Mouse (Mus musculus) heart, embryonic 12.5 days (tissue): Measurements from ENCODE around the gene Dlg4. TPM values are rescaled to one million over a fixed set of nuclear protein-coding genes. Genes with fewer than 3 reads are reported as not detected.
A peak's percentile ranks its signal among the peaks of the same experiment; 100 is the strongest.

Experiments
- ATAC-seq: fragments of 200-750 bp; cut with Nextera tagmentation; 2 replicates; pipeline ENCODE4 v1.8.0; 2017; ENCODE audit warnings: moderate TSS enrichment, moderate library complexity; ENCODE audit not compliant: insufficient number of reproducible peaks, low FRiP score
- H3K27ac ChIP-seq: fragments of 300-500 bp; sonication (generic); 2 replicates; pipeline ENCODE4 v1.5.1; 2016; ENCODE audit warnings: mild to moderate bottlenecking, moderate library complexity; ENCODE audit not compliant: poor library complexity, severe bottlenecking
- H3K27me3 ChIP-seq: fragments of 300-500 bp; sonication (generic); replicated peaks from 2 replicates; pipeline ENCODE4 v1.6.1; 2016; ENCODE audit warnings: mild to moderate bottlenecking, moderate library complexity
- H3K36me3 ChIP-seq: fragments of 300-500 bp; sonication (generic); 2 replicates; pipeline ENCODE4 v1.6.1; 2016; ENCODE audit warnings: mild to moderate bottlenecking, moderate library complexity
- H3K4me1 ChIP-seq: fragments of 300-500 bp; sonication (generic); replicated peaks from 2 replicates; pipeline ENCODE4 v1.6.1; 2016; ENCODE audit warnings: mild to moderate bottlenecking
- H3K4me2 ChIP-seq: fragments of 300-500 bp; sonication (generic); 2 replicates; pipeline ENCODE4 v1.6.1; 2016; ENCODE audit warnings: mild to moderate bottlenecking, moderate library complexity
- H3K4me3 ChIP-seq: fragments of 300-500 bp; sonication (generic); 2 replicates; pipeline ENCODE4 v1.5.1; 2016; ENCODE audit warnings: mild to moderate bottlenecking
- H3K9ac ChIP-seq: fragments of 300-500 bp; sonication (generic); 2 replicates; pipeline ENCODE4 v1.6.1; 2016; ENCODE audit warnings: mild to moderate bottlenecking, moderate library complexity
- H3K9me3 ChIP-seq: fragments of 300-500 bp; sonication (generic); replicated peaks from 2 replicates; pipeline ENCODE4 v1.6.1; 2016; ENCODE audit warnings: mild to moderate bottlenecking, moderate library complexity
- WGBS: fragments of 180-500 bp; shearing (Covaris S2); methylation state at CpG from one replicate; pipeline ENCODE4 v1.1.7; 2016; 5-methylcytosine and 5-hydroxymethylcytosine counted together
- polyA plus RNA-seq: library from polyadenylated mRNA; unstranded; fragments of >200 nt; fragmentation: Nextera tagmentation; extraction: Ambion mirVana; gene quantifications from 2 replicates; pipeline ENCODE4 v1.2.1, GENCODE M21; 2016

Gene Dlg4
- polyA plus RNA-seq, 1 experiment from 2014 or later: 6.0 TPM

- Histone ChIP-seq H3K9ac (peak overlapping the region; percentile 98), H3K4me3 (peak overlapping the region; percentile 87), H3K4me2 (peak overlapping the region; percentile 94), H3K27ac (peak overlapping the region; percentile 99), H3K9me3 (no peaks in the 10 kb centered on the region), H3K36me3 (peaks cover 49% of the 10 kb centered on the region), H3K27me3 (no peaks in the 10 kb centered on the region), H3K4me1 (peaks cover 24% of the 10 kb centered on the region)
- 78% methylated on average over 4 of the region's 4 CpGs for WGBS
- ATAC-seq: no peak
Observed at GRCm38 (mm10) chr11:69983377-69983776, 33.4 kb upstream of the Dlg4 start.

GRCm38 (mm10) chr11:69984431-69984830 is 32.3 kb upstream of the Dlg4 start:
- no peak overlapping the region for H3K9ac ChIP-seq
- no peak for ATAC-seq
- peaks cover 54% of the 10 kb centered on the region for H3K36me3 ChIP-seq
- no peak overlapping the region for H3K27ac ChIP-seq
- no peaks in the 10 kb centered on the region for H3K27me3 ChIP-seq
- no peaks in the 10 kb centered on the region for H3K9me3 ChIP-seq
- no peak overlapping the region for H3K4me2 ChIP-seq
- H3K4me3 ChIP-seq: no peak overlapping the region
- WGBS: 90% methylated on average over 8 of the region's 8 CpGs
- peaks cover 23% of the 10 kb centered on the region for H3K4me1 ChIP-seq

GRCm38 (mm10) chr11:69989949-69990348 is 26.8 kb upstream of the Dlg4 start:
- Histone ChIP-seq H3K27ac (peak overlapping the region; percentile 94), H3K4me3 (no peak overlapping the region), H3K36me3 (peaks cover 71% of the 10 kb centered on the region), H3K9me3 (no peaks in the 10 kb centered on the region), H3K9ac (no peak overlapping the region), H3K4me1 (peaks cover 19% of the 10 kb centered on the region), H3K4me2 (peak overlapping the region; percentile 74; the same call in 1 of the 2 replicates), H3K27me3 (no peaks in the 10 kb centered on the region)
- ATAC-seq: no peak
- 84% methylated on average over 8 of the region's 8 CpGs for WGBS

DNA sequence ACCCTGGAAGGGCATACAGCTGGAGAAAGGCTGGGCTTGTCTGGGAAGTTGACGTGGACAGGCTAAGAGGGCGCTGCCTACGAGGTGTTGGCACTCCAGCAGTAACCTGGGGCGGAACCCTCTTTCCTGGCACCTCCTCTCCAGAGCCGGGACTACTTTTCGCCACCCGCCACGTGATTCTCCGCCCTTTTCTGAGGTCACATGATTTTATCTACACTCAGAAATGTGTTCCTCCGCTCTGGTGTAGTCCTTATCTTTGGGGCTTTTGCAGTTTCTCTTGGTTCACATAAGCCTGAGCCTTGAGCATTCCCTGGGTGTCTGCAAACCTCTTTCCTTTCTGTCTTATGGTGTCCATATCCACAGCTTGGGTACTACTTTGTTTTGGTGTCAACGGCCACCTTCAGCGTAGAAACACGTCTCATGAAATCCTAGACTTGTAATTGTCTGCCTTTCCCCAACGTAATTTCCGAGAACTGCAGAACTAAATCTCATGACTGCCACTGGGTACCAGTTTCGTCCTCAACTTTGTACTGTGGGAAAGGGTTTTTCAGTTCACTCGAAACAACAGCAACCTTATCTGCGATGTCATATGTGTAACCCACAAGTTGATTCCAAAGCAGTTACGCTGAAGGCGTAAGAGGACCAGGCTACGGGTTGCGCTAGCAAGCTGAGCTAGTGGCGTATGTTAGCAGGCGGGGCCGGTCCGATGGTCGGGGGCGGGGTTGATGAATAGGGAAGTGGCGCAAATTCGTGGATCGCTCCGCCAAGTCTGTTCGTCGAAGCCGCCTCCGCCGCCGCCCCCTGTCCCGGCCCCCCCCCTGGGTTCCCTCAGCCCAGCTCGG is 25.7 kb upstream of the Dlg4 start, which contains the start of gene Gabarap:
Gene Gabarap (plus strand): TSS at position 294 of the 842 bp plus-strand sequence.
- peak; percentile 85 for ATAC-seq
- Histone ChIP-seq H3K4me2 (peak within 1 kb of the TSS; percentile 74), H3K4me1 (peaks cover 19% of the 10 kb centered on the region), H3K27ac (peak within 1 kb of the TSS; percentile 95), H3K4me3 (peak within 1 kb of the TSS; percentile 70), H3K9me3 (no peaks in the 10 kb centered on the region), H3K36me3 (peaks cover 62% of the 10 kb centered on the region), H3K27me3 (no peaks in the 10 kb centered on the region), H3K9ac (peak within 1 kb of the TSS; percentile 90)
- WGBS: under 1% methylated on average over 40 of the region's 40 CpGs

DNA sequence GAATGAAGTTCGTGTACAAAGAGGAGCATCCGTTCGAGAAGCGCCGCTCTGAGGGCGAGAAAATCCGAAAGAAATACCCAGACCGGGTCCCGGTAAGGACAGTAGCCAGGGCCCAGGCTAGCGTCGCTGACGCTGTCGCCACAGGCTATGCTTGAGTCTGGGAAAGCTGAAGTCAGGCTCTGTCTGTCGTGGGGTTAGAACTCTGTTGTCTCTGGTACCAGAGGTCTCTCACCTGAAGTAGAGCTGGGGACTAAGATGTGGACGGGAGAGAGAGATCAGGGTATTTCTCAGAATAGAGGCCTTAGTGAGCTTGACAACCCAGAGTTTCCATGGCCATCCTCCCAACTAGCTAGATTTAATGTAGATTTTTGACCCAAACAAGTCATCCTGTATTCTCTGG is 25.0 kb upstream of the Dlg4 start:
- no peak; the same call in 1 of the 2 replicates for ATAC-seq
- H3K9ac ChIP-seq: peak overlapping the region; percentile 90
- peak overlapping the region; percentile 95 for H3K27ac ChIP-seq
- peak overlapping the region; percentile 74 for H3K4me2 ChIP-seq
- no peaks in the 10 kb centered on the region for H3K9me3 ChIP-seq
- 0% methylated on average over 15 of the region's 15 CpGs for WGBS
- peaks cover 56% of the 10 kb centered on the region for H3K36me3 ChIP-seq
- H3K4me1 ChIP-seq: peaks cover 19% of the 10 kb centered on the region
- H3K4me3 ChIP-seq: peak overlapping the region; percentile 70
- H3K27me3 ChIP-seq: no peaks in the 10 kb centered on the region

DNA sequence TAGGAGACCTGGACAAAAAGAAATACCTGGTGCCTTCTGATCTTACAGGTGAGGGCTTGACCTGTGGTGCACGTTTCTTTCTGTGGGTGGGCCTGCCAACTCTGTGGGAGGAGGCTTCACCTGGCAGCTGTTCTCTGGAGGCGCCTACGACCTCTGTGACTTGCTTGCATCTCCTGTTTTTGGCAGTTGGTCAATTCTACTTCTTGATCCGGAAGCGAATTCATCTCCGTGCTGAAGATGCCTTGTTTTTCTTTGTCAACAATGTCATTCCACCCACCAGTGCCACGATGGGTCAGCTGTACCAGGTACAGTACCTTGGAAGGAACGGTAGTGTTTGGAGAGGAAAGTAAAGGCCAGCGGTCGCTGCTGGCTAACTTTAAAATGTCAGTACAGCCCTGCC is 24.3 kb upstream of the Dlg4 start:
- Histone ChIP-seq H3K9ac (peak overlapping the region; percentile 66), H3K27me3 (no peaks in the 10 kb centered on the region), H3K36me3 (peaks cover 49% of the 10 kb centered on the region), H3K9me3 (no peaks in the 10 kb centered on the region), H3K4me1 (peaks cover 21% of the 10 kb centered on the region), H3K4me3 (peak overlapping the region; percentile 70), H3K4me2 (peak overlapping the region; percentile 74), H3K27ac (no peak overlapping the region; the same call in 1 of the 2 replicates)
- WGBS: 77% methylated on average over 10 of the region's 10 CpGs
- no peak for ATAC-seq

GRCm38 (mm10) chr11:69992932-69993331 is 23.8 kb upstream of the Dlg4 start:
- H3K9ac ChIP-seq: peak overlapping the region; percentile 66
- H3K4me1 ChIP-seq: peaks cover 27% of the 10 kb centered on the region
- H3K27ac ChIP-seq: no peak overlapping the region; the same call in 1 of the 2 replicates
- H3K27me3 ChIP-seq: no peaks in the 10 kb centered on the region
- no peak for ATAC-seq
- peaks cover 47% of the 10 kb centered on the region for H3K36me3 ChIP-seq
- WGBS: 86% methylated on average over 3 of the region's 3 CpGs
- peak overlapping the region; percentile 74 for H3K4me2 ChIP-seq
- H3K9me3 ChIP-seq: no peaks in the 10 kb centered on the region
- H3K4me3 ChIP-seq: peak overlapping the region; percentile 70

DNA sequence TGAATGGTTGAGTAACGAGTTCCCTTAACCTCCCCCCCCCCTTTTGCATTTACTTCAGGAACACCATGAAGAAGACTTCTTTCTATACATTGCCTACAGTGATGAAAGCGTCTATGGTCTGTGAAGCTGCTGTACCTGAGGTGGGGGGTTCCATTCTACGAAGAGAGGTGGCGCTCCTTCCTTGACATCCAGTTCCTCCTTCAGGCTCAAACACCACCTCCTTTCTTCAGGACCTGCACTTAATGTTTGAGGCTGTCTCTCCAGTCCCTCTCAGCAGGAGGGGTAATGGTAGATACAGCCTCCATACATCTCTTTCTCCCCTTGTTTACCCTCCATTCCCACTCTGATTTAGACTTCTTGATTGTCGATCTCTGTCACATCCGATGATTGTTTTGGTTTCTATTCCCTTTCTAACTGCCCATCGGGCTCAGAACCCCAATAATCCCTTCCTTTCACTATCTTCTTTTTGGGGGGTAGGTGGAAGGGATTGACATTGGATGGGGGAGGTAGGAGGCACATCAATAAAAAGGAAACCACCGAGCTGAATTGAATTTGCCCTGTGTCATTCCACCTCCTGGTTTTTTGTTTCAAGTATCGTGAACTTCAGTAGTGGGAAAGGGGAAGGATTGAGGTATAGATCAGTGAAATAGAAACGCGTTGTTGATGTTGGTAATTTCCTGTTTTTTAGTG is 22.2 kb upstream of the Dlg4 start:
- WGBS: 84% methylated on average over 11 of the region's 11 CpGs
- H3K9me3 ChIP-seq: no peaks in the 10 kb centered on the region
- H3K27me3 ChIP-seq: no peaks in the 10 kb centered on the region
- no peak overlapping the region for H3K9ac ChIP-seq
- H3K4me3 ChIP-seq: no peak overlapping the region; the same call in 1 of the 2 replicates
- H3K4me2 ChIP-seq: no peak overlapping the region
- H3K36me3 ChIP-seq: peaks cover 47% of the 10 kb centered on the region
- no peak overlapping the region for H3K27ac ChIP-seq
- ATAC-seq: no peak
- H3K4me1 ChIP-seq: peaks cover 33% of the 10 kb centered on the region

DNA sequence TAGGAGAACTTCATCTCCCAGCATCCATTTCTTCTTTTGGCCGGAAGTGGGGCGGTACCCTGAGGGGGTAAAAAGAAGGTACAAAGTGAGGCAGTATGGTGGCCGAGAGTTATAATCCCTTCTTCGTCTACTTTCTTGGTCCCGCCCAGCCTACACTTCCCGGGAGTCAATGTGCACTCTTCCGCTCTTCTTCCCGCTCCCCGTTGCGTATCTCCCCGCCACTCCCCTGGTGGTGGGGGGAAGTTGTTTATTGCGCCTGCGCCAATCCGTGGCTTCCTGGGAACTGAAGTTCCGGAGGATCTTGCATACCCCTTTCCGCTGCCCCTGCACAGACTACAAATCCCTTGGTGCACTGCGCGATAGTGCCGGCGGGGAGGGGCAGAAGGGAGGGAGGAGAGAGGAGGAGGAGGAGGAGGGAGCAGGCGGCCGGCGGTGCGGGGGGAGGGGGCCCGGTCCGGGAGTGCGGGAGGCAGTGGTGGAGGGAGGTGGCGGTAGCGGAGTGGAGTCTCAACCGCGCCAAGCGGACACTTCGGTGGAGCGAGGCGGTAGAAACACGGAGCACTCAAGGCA is 21.3 kb upstream of the Dlg4 start, which contains the start of gene Phf23:
Gene Phf23 (plus strand): TSS at position 387 of the 570 bp plus-strand sequence.
- Histone ChIP-seq H3K9ac (peak within 1 kb of the TSS; percentile 100), H3K4me2 (peak within 1 kb of the TSS; percentile 69), H3K27ac (peak within 1 kb of the TSS; percentile 99), H3K4me3 (peak within 1 kb of the TSS; percentile 99), H3K4me1 (peaks cover 33% of the 10 kb centered on the region), H3K9me3 (no peaks in the 10 kb centered on the region), H3K36me3 (peaks cover 44% of the 10 kb centered on the region), H3K27me3 (no peaks in the 10 kb centered on the region)
- under 1% methylated on average over 36 of the region's 36 CpGs for WGBS
- ATAC-seq: peak; percentile 76

GRCm38 (mm10) chr11:69996161-69997061 is 20.3 kb upstream of the Dlg4 start:
- peak overlapping the region; percentile 69 for H3K4me2 ChIP-seq
- WGBS: under 1% methylated on average over 58 of the region's 66 CpGs
- H3K27me3 ChIP-seq: no peaks in the 10 kb centered on the region
- ATAC-seq: peak; percentile 13; the same call in 1 of the 2 replicates
- peaks cover 44% of the 10 kb centered on the region for H3K36me3 ChIP-seq
- peak overlapping the region; percentile 99 for H3K27ac ChIP-seq
- peaks cover 34% of the 10 kb centered on the region for H3K4me1 ChIP-seq
- H3K9ac ChIP-seq: peak overlapping the region; percentile 100
- peak overlapping the region; percentile 99 for H3K4me3 ChIP-seq
- H3K9me3 ChIP-seq: no peaks in the 10 kb centered on the region
